Mouse (Mus musculus): Measurements from ENCODE around the gene Pou5f2. TPM values are rescaled to one million over a fixed set of nuclear protein-coding genes. Genes with fewer than 3 reads are reported as not detected.

Pou5f2 gene
- total RNA-seq (2017) = 0.65 and 2.0 TPM in 2 replicates

- ATAC-seq (replicated peaks in 1 of 2; ENCODE audit: insufficient read depth in 1 of 2, low FRiP score in 2 of 2, low TSS enrichment in 1 of 2, low read depth in 1 of 2, poor library complexity in 2 of 2, severe bottlenecking in 2 of 2) = no peak
Observed at GRCm38 (mm10) chr13:78024683-78025294, at the start of gene Pou5f2. Gene Pou5f2 (plus strand): TSS chr13:78024902.

DNA sequence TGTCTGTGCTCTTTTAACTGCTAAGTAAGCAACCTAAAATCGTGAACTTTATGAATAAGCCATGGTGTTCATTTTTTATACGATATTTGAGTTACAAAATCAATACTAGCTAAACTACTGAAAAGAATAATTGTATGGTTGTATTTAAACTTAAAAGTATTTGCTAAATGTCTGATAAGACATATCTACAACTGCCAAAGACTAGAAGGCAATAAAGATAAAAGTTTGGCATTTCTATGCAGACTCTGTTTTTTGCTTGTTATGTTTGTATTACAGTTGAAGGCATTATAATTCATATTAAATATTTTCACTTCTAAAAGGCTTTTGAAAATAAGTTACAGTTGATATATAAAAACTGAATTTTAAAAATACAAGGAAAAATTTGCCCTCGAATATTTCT lies 48.5 kb upstream of the Pou5f2 start:
- ATAC-seq (replicated peaks in 1 of 2; ENCODE audit: insufficient read depth in 1 of 2, low FRiP score in 2 of 2, low TSS enrichment in 1 of 2, low read depth in 1 of 2, poor library complexity in 2 of 2, severe bottlenecking in 2 of 2) = no peak

DNA sequence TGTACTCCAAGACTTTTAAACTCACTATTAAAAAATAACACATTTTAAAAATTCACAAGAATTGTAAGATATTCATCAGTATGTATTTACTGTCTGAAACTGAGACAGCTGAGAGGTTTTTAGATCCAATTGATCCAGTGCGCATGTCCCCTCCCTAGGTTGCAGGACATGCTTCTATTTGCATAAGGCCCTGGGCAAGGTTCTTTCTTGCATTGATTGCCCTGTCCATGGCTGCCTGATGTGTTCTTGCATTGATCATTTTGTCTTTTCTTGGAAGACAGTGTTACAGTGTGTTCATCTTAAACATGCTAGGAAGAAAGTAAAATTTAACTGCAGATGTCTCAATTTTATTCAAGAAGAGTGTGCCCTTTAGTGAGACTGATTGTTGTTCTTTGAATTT lies 47.6 kb upstream of the Pou5f2 start:
- ATAC-seq (replicated peaks in 1 of 2; ENCODE audit: insufficient read depth in 1 of 2, low FRiP score in 2 of 2, low TSS enrichment in 1 of 2, low read depth in 1 of 2, poor library complexity in 2 of 2, severe bottlenecking in 2 of 2) = no peak

GRCm38 (mm10) chr13:77982105-77982851 lies 42.4 kb upstream of the Pou5f2 start:
- peak in 1 of 2 experiments; percentile 37; a peak in 2 of 4 replicates for ATAC-seq (replicated peaks in 1 of 2; ENCODE audit: insufficient read depth in 1 of 2, low FRiP score in 2 of 2, low TSS enrichment in 1 of 2, low read depth in 1 of 2, poor library complexity in 2 of 2, severe bottlenecking in 2 of 2)

DNA sequence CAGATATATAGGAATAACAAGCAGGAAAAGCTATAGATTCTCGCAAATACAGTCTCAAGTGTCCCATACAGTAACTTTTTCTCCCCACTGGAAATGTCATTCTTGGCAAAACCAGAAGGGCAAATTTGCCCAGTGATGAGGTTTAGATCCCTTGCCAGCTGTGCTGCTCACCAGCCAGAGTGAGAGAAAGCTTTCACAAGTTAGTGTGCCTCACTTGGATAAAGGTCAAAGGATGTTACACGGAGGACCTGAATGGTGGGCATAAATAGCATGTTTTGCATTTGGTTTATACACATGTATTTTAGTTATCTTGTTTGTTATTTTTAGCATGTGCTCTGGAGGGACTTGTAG lies 41.9 kb upstream of the Pou5f2 start:
- no peak for ATAC-seq (replicated peaks in 1 of 2; ENCODE audit: insufficient read depth in 1 of 2, low FRiP score in 2 of 2, low TSS enrichment in 1 of 2, low read depth in 1 of 2, poor library complexity in 2 of 2, severe bottlenecking in 2 of 2)

- ATAC-seq (replicated peaks in 1 of 2; ENCODE audit: insufficient read depth in 1 of 2, low FRiP score in 2 of 2, low TSS enrichment in 1 of 2, low read depth in 1 of 2, poor library complexity in 2 of 2, severe bottlenecking in 2 of 2) = no peak
Observed at GRCm38 (mm10) chr13:77991189-77991886, 33.4 kb upstream of the Pou5f2 start.

- no peak for ATAC-seq (replicated peaks in 1 of 2; ENCODE audit: insufficient read depth in 1 of 2, low FRiP score in 2 of 2, low TSS enrichment in 1 of 2, low read depth in 1 of 2, poor library complexity in 2 of 2, severe bottlenecking in 2 of 2)
Observed at GRCm38 (mm10) chr13:78004649-78005048, 20.1 kb upstream of the Pou5f2 start.

DNA sequence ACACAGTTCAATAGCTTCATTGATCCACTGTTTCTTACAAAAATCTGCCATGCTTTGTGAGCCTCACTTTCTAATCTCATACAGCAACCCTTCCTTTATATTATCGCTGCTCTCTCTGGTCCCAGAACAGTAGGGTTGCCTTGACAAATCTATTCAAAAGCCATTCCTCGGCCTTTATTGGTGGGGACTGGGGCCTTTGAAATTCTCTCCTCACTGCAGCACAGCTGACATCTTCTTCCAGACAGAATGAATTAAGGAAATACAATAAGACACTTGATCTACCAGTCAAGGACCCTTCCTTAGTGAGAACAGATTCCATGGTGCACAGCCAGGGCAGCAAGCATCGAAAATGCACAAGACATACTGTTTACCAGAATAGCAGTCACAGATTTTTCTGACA lies 19.4 kb upstream of the Pou5f2 start:
- no peak for ATAC-seq (replicated peaks in 1 of 2; ENCODE audit: insufficient read depth in 1 of 2, low FRiP score in 2 of 2, low TSS enrichment in 1 of 2, low read depth in 1 of 2, poor library complexity in 2 of 2, severe bottlenecking in 2 of 2)

- ATAC-seq (replicated peaks in 1 of 2; ENCODE audit: insufficient read depth in 1 of 2, low FRiP score in 2 of 2, low TSS enrichment in 1 of 2, low read depth in 1 of 2, poor library complexity in 2 of 2, severe bottlenecking in 2 of 2) = no peak
Observed at GRCm38 (mm10) chr13:78010176-78010575, 14.5 kb upstream of the Pou5f2 start.

GRCm38 (mm10) chr13:78032821-78033220 lies 8.1 kb downstream of the Pou5f2 start:
- no peak for ATAC-seq (replicated peaks in 1 of 2; ENCODE audit: insufficient read depth in 1 of 2, low FRiP score in 2 of 2, low TSS enrichment in 1 of 2, low read depth in 1 of 2, poor library complexity in 2 of 2, severe bottlenecking in 2 of 2)

DNA sequence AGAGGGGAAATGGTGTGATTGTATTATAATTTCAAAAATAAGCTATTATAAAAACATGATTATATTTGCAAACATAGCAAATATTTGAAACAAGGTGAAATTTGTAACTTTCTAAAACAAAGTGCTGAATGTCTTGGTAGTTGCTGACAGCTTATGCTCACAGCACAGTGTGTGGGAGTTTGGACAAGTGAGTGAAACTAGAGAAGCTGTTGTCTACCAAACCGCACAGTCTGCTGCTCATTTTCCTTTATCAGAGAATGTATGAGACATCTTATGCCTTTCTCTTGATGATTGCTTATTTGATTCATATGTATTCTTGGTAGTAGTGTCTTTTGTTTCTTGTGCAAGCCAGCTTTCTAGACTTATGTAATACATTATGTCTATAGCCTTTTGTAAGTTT lies 12.5 kb downstream of the Pou5f2 start:
- ATAC-seq (replicated peaks in 1 of 2; ENCODE audit: insufficient read depth in 1 of 2, low FRiP score in 2 of 2, low TSS enrichment in 1 of 2, low read depth in 1 of 2, poor library complexity in 2 of 2, severe bottlenecking in 2 of 2) = no peak

DNA sequence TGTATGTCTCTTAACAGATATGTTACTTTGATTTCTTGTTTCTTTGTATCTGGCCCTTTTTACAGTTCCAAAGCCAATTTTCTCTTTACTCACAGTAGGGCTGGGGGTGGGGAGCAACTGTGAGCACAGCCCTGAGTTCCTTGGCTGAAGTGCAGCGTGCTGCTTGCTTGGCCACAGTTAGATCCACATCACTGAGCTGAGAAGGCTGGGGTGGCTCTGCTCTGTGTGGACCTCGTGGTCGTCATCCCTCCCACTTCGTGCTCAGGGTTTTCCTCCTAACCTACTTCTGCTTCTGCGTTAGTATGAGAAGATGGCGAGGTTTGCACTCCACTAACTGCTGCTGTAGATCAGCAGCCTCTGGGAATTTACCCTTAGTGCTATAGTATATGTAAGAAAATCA lies 18.5 kb downstream of the Pou5f2 start:
- ATAC-seq (replicated peaks in 1 of 2; ENCODE audit: insufficient read depth in 1 of 2, low FRiP score in 2 of 2, low TSS enrichment in 1 of 2, low read depth in 1 of 2, poor library complexity in 2 of 2, severe bottlenecking in 2 of 2) = peak in 1 of 2 experiments; percentile 75; a peak in 2 of 4 replicates

DNA sequence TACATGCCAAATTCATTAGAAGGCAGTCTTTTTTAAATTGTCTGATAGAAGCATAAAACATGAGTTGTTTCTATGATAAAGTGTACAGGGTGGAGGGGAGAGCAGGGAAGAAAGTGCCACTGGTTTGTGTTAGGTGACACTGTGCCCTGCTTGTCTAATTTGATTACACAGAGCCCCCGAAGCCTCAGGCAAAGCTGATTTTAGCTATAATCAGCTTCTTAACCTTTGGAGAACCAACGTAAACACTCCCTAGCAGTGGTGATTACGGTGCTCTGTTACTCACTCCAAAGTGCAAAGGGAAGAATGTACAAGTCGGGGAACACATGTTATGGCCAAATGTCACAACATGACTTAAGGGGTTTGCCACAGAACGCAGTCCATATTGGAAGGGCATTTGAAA lies 20.4 kb downstream of the Pou5f2 start:
- no peak for ATAC-seq (replicated peaks in 1 of 2; ENCODE audit: insufficient read depth in 1 of 2, low FRiP score in 2 of 2, low TSS enrichment in 1 of 2, low read depth in 1 of 2, poor library complexity in 2 of 2, severe bottlenecking in 2 of 2)

Other genes starting within 250 kb of the Pou5f2 start
- gene Nr2f1, start 174.9 kb downstream of the Pou5f2 start, total RNA-seq (2017) = not detected in 2 replicates

Measured in hematopoietic stem cell, adult 5-6 weeks (primary cell).